Mouse (Mus musculus): ENCODE measurements around the gene Ralgapb. TPM values are rescaled to one million over a fixed set of nuclear protein-coding genes. Genes with fewer than 3 reads are reported as not detected.

Ralgapb gene
- total RNA-seq, 1 experiment: 23.0 TPM

DNA sequence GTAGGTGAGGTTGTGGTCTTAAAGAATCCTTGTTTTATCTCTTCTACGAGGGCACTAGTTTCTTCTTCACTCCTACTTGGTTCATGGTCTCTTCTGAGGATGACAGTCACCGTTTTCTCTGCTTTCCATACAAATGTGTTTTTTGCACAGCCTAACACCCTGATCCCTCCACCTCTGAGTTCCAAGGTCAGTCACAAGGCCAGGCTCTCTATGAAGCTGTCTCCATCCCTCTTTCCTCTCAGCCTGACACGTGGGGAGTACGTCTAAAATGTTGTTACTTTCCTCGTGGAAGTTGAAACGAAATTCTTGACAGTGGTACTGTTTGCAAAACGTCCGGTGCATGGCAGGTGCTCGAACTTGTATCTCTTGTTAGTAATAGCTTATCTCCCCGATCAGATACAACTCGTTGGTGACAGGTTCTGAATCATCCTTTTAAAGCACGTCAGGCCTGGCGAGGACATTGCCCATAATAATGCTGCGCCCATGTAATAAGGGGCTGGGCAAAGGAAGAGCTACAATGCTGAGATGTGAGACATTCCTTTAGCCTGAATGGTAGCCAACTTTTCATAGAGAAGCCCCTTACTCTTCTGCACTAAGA is 552 bp upstream of the Ralgapb start:
- peaks cover 0 to 4% of the 10 kb centered on the region in 2 experiments; a peak in 1 of 4 replicates for H3K4me1 ChIP-seq (ENCODE audit: control insufficient read depth in 2 of 2, insufficient read depth in 2 of 2, low read length in 2 of 2, poor library complexity in 1 of 2)
- no peak overlapping the region for H3K27ac ChIP-seq (ENCODE audit: insufficient read depth, low read depth, low read length, poor library complexity, severe bottlenecking)
- peak overlapping the region; percentile 68 for H3K9ac ChIP-seq (ENCODE audit: insufficient read depth, low read depth, low read length, poor library complexity, severe bottlenecking)
- in situ Hi-C loops (cut with MboI; ENCODE audit: low sequenced_read_pairs in 2 of 2, unreplicated experiment in 2 of 2): no loop called here
- no peak for DNase-seq (ENCODE audit: low read depth, low spot score)
- H3K9me3 ChIP-seq (ENCODE audit: control insufficient read depth, insufficient read depth, low read depth, low read length): no peaks in the 10 kb centered on the region
- H3K36me3 ChIP-seq (ENCODE audit: control insufficient read depth, insufficient read depth, low read length, poor library complexity, severe bottlenecking): no peaks in the 10 kb centered on the region
- TF ChIP-seq MAFK (IDR thresholded peaks at IDR 0.05; ENCODE audit: insufficient read depth, low read depth, low read length): no peak
- no peak for TF ChIP-seq ZNF384 (IDR thresholded peaks at IDR 0.05; ENCODE audit: low read depth, low read length)
- no peak for TF ChIP-seq CHD2 (IDR thresholded peaks at IDR 0.05; ENCODE audit: low read depth, low read length)
- no peak for TF ChIP-seq ZC3H11A (IDR thresholded peaks at IDR 0.05; ENCODE audit: borderline replicate concordance, low read depth, low read length)
- TF ChIP-seq HCFC1 (IDR thresholded peaks at IDR 0.05; ENCODE audit: borderline replicate concordance, insufficient read depth, low read length): no peak
- peak overlapping the region; percentile 51 to 59 for H3K4me3 ChIP-seq (ENCODE audit: insufficient read depth in 1 of 2, low read depth in 1 of 2, low read length in 2 of 2, poor library complexity in 1 of 2, severe bottlenecking in 1 of 2)

DNA sequence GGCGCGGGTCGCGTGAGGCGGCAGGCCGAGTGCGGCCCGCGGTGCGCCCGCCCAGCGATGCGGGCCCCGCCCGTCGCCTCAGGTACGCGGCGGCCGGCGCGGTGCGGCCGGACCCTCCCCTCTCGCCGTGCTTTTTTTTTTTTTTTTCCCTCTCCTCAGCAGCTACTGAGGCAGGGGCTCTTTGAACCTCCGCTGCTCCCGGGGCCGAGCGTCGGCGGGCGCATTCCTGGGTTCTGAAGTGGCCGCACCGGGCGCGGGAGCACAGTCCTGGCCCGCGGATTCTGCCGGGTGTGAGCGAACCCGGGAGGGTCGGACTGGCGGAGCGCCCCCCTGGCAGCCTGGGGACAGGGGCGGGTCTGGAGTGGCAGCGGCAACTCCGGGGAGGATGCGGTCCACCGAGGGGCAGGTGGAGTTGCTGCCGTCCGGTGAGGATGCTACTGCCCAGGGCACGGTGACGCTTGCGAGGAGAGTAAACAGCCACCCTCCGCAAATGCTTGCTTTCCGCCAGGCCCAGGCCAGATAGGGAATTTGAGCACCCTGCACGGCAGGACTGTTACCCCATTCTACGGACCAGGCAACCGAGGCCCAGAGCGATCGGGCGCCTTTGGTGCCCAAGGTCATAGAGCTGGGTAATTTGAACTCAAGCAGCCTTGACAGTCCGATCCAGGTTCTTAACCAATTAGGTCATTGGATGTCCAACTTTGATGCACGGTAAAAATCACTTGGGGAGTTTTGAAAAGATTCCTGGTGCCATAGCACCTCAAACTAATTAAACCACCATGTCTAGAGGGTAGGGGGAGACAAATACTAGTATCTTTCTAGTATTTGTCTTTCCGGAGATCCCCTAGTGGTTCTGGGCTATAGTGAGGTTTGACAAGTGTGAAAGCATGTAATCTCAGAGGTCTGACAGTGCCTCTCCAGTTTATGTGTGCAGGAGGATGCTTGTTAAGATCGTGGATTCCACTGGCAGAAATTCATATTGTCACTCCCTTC is 670 bp downstream of the Ralgapb start:
- TF ChIP-seq ZNF384 (IDR thresholded peaks at IDR 0.05; ENCODE audit: low read depth, low read length) (peak; percentile 95), ZC3H11A (IDR thresholded peaks at IDR 0.05; ENCODE audit: borderline replicate concordance, low read depth, low read length) (no peak)
- Histone ChIP-seq H3K27ac (ENCODE audit: insufficient read depth, low read depth, low read length, poor library complexity, severe bottlenecking) (peak overlapping the region; percentile 32), H3K4me1 (ENCODE audit: control insufficient read depth in 2 of 2, insufficient read depth in 2 of 2, low read length in 2 of 2, poor library complexity in 1 of 2) (peaks cover 0 to 4% of the 10 kb centered on the region in 2 experiments; a peak in 1 of 4 replicates), H3K9ac (ENCODE audit: insufficient read depth, low read depth, low read length, poor library complexity, severe bottlenecking) (peak overlapping the region; percentile 96), H3K4me3 (ENCODE audit: insufficient read depth in 1 of 2, low read depth in 1 of 2, low read length in 2 of 2, poor library complexity in 1 of 2, severe bottlenecking in 1 of 2) (peak overlapping the region; percentile 77 to 88), H3K9me3 (ENCODE audit: control insufficient read depth, insufficient read depth, low read depth, low read length) (no peaks in the 10 kb centered on the region), H3K36me3 (ENCODE audit: control insufficient read depth, insufficient read depth, low read length, poor library complexity, severe bottlenecking) (no peaks in the 10 kb centered on the region)
- no peak for DNase-seq (ENCODE audit: low read depth, low spot score)
- in situ Hi-C loops (cut with MboI; ENCODE audit: low sequenced_read_pairs in 2 of 2, unreplicated experiment in 2 of 2): no loop called here

DNA sequence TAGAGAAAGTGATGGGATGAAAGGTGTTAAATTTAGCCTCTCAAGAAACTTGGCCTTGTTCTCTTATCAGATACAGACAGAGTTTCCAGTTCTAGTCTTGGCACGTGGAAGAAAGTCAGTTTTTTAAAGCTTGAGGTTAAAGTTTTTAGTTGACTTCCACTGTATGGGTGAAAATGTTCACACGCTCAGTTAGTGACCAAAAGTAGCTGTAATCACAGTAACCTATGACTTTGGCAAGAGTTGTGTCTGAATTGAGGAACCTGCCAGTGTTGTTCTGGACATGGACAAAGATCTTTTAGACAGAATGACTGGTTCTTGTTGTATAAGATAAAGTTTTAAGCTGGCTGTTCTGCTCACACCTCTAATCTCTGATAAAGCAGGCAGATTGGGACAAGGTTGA is 3.6 kb downstream of the Ralgapb start:
- in situ Hi-C loops (cut with MboI; ENCODE audit: low sequenced_read_pairs in 2 of 2, unreplicated experiment in 2 of 2): no loop called here
- Histone ChIP-seq H3K36me3 (ENCODE audit: control insufficient read depth, insufficient read depth, low read length, poor library complexity, severe bottlenecking) (no peaks in the 10 kb centered on the region), H3K27ac (ENCODE audit: insufficient read depth, low read depth, low read length, poor library complexity, severe bottlenecking) (no peak overlapping the region), H3K4me1 (ENCODE audit: control insufficient read depth in 2 of 2, insufficient read depth in 2 of 2, low read length in 2 of 2, poor library complexity in 1 of 2) (peaks cover 0 to 4% of the 10 kb centered on the region in 2 experiments; a peak in 1 of 4 replicates), H3K4me3 (ENCODE audit: insufficient read depth in 1 of 2, low read depth in 1 of 2, low read length in 2 of 2, poor library complexity in 1 of 2, severe bottlenecking in 1 of 2) (no peak overlapping the region), H3K9ac (ENCODE audit: insufficient read depth, low read depth, low read length, poor library complexity, severe bottlenecking) (no peak overlapping the region), H3K9me3 (ENCODE audit: control insufficient read depth, insufficient read depth, low read depth, low read length) (no peaks in the 10 kb centered on the region)
- TF ChIP-seq MAFK (IDR thresholded peaks at IDR 0.05; ENCODE audit: insufficient read depth, low read depth, low read length): no peak
- no peak for TF ChIP-seq ZC3H11A (IDR thresholded peaks at IDR 0.05; ENCODE audit: borderline replicate concordance, low read depth, low read length)
- TF ChIP-seq HCFC1 (IDR thresholded peaks at IDR 0.05; ENCODE audit: borderline replicate concordance, insufficient read depth, low read length): no peak
- TF ChIP-seq CHD2 (IDR thresholded peaks at IDR 0.05; ENCODE audit: low read depth, low read length): no peak
- DNase-seq (ENCODE audit: low read depth, low spot score): no peak

DNA sequence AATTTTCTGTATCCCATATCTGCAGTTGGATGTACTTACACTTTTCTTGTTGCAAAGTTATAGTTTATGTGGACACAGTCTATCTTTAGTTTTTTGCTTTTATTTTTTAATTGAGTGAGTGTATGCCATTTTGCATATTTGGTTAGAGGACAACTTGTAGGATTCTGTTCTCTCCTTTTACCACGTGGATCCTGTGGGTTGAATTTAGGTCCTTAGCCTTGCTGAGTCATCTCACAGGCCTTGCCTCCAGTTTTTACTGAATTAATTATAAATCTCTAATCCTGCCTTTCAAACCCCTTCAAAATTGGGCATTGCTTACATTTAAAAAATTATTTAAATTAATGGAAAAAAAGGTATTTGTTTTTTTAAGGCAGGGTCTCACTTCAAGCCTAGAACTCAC is 6.2 kb downstream of the Ralgapb start:
- in situ Hi-C loops (cut with MboI; ENCODE audit: low sequenced_read_pairs in 2 of 2, unreplicated experiment in 2 of 2): no loop called here

More for the DNA sequence above, 6.2 kb downstream of the Ralgapb start:
- Histone ChIP-seq H3K4me3 (ENCODE audit: insufficient read depth in 1 of 2, low read depth in 1 of 2, low read length in 2 of 2, poor library complexity in 1 of 2, severe bottlenecking in 1 of 2) (no peak overlapping the region), H3K4me1 (ENCODE audit: control insufficient read depth in 2 of 2, insufficient read depth in 2 of 2, low read length in 2 of 2, poor library complexity in 1 of 2) (peaks cover 0 to 3% of the 10 kb centered on the region in 2 experiments; a peak in 1 of 4 replicates), H3K9ac (ENCODE audit: insufficient read depth, low read depth, low read length, poor library complexity, severe bottlenecking) (no peak overlapping the region), H3K36me3 (ENCODE audit: control insufficient read depth, insufficient read depth, low read length, poor library complexity, severe bottlenecking) (no peaks in the 10 kb centered on the region), H3K9me3 (ENCODE audit: control insufficient read depth, insufficient read depth, low read depth, low read length) (no peaks in the 10 kb centered on the region), H3K27ac (ENCODE audit: insufficient read depth, low read depth, low read length, poor library complexity, severe bottlenecking) (no peak overlapping the region)
- TF ChIP-seq CHD2 (IDR thresholded peaks at IDR 0.05; ENCODE audit: low read depth, low read length) (no peak), HCFC1 (IDR thresholded peaks at IDR 0.05; ENCODE audit: borderline replicate concordance, insufficient read depth, low read length) (no peak), ZNF384 (IDR thresholded peaks at IDR 0.05; ENCODE audit: low read depth, low read length) (no peak), ZC3H11A (IDR thresholded peaks at IDR 0.05; ENCODE audit: borderline replicate concordance, low read depth, low read length) (no peak), MAFK (IDR thresholded peaks at IDR 0.05; ENCODE audit: insufficient read depth, low read depth, low read length) (no peak)
- no peak for DNase-seq (ENCODE audit: low read depth, low spot score)
